Mouse (Mus musculus): ENCODE data around the gene Zc3h12a. TPM values are rescaled to one million over a fixed set of nuclear protein-coding genes. Genes with fewer than 3 reads are reported as not detected.

Zc3h12a gene
- polyA plus RNA-seq, 2 experiments = 1.4 to 3.0 TPM

- no peak overlapping the region for H3K27ac ChIP-seq (replicated peaks; ENCODE audit: low read depth, low read length)
- 26% methylated on average over 15 of the region's 16 CpGs for WGBS
- no peak overlapping the region for H3K4me3 ChIP-seq (replicated peaks; ENCODE audit: low read length)
- ATAC-seq (ENCODE audit: low FRiP score, low read depth) (no peak), DNase-seq (ENCODE audit: low spot score) (no peak)
- H3K27me3 ChIP-seq (ENCODE audit: control insufficient read depth, insufficient read depth, low read length) = 0 out of 2 replicates have a peak, but pooled peaks cover 6% of the 10 kb centered on the region
- H3K4me1 ChIP-seq (ENCODE audit: control insufficient read depth, insufficient read depth, low read length) = peaks cover 6% of the 10 kb centered on the region; the same call in 1 of the 2 replicates
- TF ChIP-seq POLR2A (IDR thresholded peaks at IDR 0.05; ENCODE audit: borderline replicate concordance, extremely low read depth, insufficient read depth, insufficient read length) = no peak
- no peaks in the 10 kb centered on the region for H3K9me3 ChIP-seq (ENCODE audit: control insufficient read depth, low read length)
- H3K9ac ChIP-seq (ENCODE audit: low read depth, low read length, severe bottlenecking) = no peak overlapping the region
- 0 out of 2 replicates have a peak, but pooled peaks cover 4% of the 10 kb centered on the region for H3K36me3 ChIP-seq (ENCODE audit: control insufficient read depth, insufficient read depth, low read length)
- H3K4me2 ChIP-seq (replicated peaks; ENCODE audit: low read depth, low read length, severe bottlenecking) = no peak overlapping the region
These were observed 5.0 kb downstream of the Zc3h12a start for GRCm38 (mm10) chr4:125122431-125123278.

- Histone ChIP-seq H3K4me1 (ENCODE audit: control insufficient read depth, insufficient read depth, low read length) (peaks cover 14% of the 10 kb centered on the region; the same call in 1 of the 2 replicates), H3K9me3 (ENCODE audit: control insufficient read depth, low read length) (no peaks in the 10 kb centered on the region), H3K27me3 (ENCODE audit: control insufficient read depth, insufficient read depth, low read length) (no peaks in the 10 kb centered on the region), H3K4me2 (replicated peaks; ENCODE audit: low read depth, low read length, severe bottlenecking) (no peak overlapping the region), H3K9ac (ENCODE audit: low read depth, low read length, severe bottlenecking) (no peak overlapping the region), H3K27ac (replicated peaks; ENCODE audit: low read depth, low read length) (no peak overlapping the region), H3K4me3 (replicated peaks; ENCODE audit: low read length) (no peak overlapping the region), H3K36me3 (ENCODE audit: control insufficient read depth, insufficient read depth, low read length) (0 out of 2 replicates have a peak, but pooled peaks cover 4% of the 10 kb centered on the region)
- no peak for DNase-seq (ENCODE audit: low spot score)
- no peak for TF ChIP-seq POLR2A (IDR thresholded peaks at IDR 0.05; ENCODE audit: borderline replicate concordance, extremely low read depth, insufficient read depth, insufficient read length)
- WGBS = 92% methylated on average over 11 of the region's 11 CpGs
- ATAC-seq (ENCODE audit: low FRiP score, low read depth) = no peak
These were observed 7.9 kb downstream of the Zc3h12a start for GRCm38 (mm10) chr4:125119721-125120120.

GRCm38 (mm10) chr4:125119070-125119469 lies 8.6 kb downstream of the Zc3h12a start:
- Histone ChIP-seq H3K27ac (replicated peaks; ENCODE audit: low read depth, low read length) (no peak overlapping the region), H3K27me3 (ENCODE audit: control insufficient read depth, insufficient read depth, low read length) (no peaks in the 10 kb centered on the region), H3K9me3 (ENCODE audit: control insufficient read depth, low read length) (no peaks in the 10 kb centered on the region), H3K36me3 (ENCODE audit: control insufficient read depth, insufficient read depth, low read length) (0 out of 2 replicates have a peak, but pooled peaks cover 4% of the 10 kb centered on the region), H3K4me2 (replicated peaks; ENCODE audit: low read depth, low read length, severe bottlenecking) (no peak overlapping the region), H3K4me3 (replicated peaks; ENCODE audit: low read length) (no peak overlapping the region), H3K9ac (ENCODE audit: low read depth, low read length, severe bottlenecking) (no peak overlapping the region), H3K4me1 (ENCODE audit: control insufficient read depth, insufficient read depth, low read length) (peaks cover 17% of the 10 kb centered on the region; the same call in 1 of the 2 replicates)
- 38% methylated on average over 10 of the region's 10 CpGs for WGBS
- TF ChIP-seq POLR2A (IDR thresholded peaks at IDR 0.05; ENCODE audit: borderline replicate concordance, extremely low read depth, insufficient read depth, insufficient read length) = no peak
- no peak for ATAC-seq (ENCODE audit: low FRiP score, low read depth)
- DNase-seq (ENCODE audit: low spot score) = no peak

GRCm38 (mm10) chr4:125117902-125118320 lies 9.7 kb downstream of the Zc3h12a start:
- Histone ChIP-seq H3K27ac (replicated peaks; ENCODE audit: low read depth, low read length) (no peak overlapping the region), H3K9ac (ENCODE audit: low read depth, low read length, severe bottlenecking) (no peak overlapping the region), H3K4me2 (replicated peaks; ENCODE audit: low read depth, low read length, severe bottlenecking) (no peak overlapping the region), H3K9me3 (ENCODE audit: control insufficient read depth, low read length) (no peaks in the 10 kb centered on the region), H3K4me3 (replicated peaks; ENCODE audit: low read length) (no peak overlapping the region), H3K27me3 (ENCODE audit: control insufficient read depth, insufficient read depth, low read length) (no peaks in the 10 kb centered on the region), H3K36me3 (ENCODE audit: control insufficient read depth, insufficient read depth, low read length) (0 out of 2 replicates have a peak, but pooled peaks cover 4% of the 10 kb centered on the region), H3K4me1 (ENCODE audit: control insufficient read depth, insufficient read depth, low read length) (peaks cover 17% of the 10 kb centered on the region; the same call in 1 of the 2 replicates)
- ATAC-seq (ENCODE audit: low FRiP score, low read depth) (no peak), DNase-seq (ENCODE audit: low spot score) (no peak)
- 80% methylated on average over 7 of the region's 7 CpGs for WGBS
- no peak for TF ChIP-seq POLR2A (IDR thresholded peaks at IDR 0.05; ENCODE audit: borderline replicate concordance, extremely low read depth, insufficient read depth, insufficient read length)

GRCm38 (mm10) chr4:125116929-125117328 lies 10.7 kb downstream of the Zc3h12a start:
- Histone ChIP-seq H3K4me2 (replicated peaks; ENCODE audit: low read depth, low read length, severe bottlenecking) (no peak overlapping the region), H3K4me3 (replicated peaks; ENCODE audit: low read length) (no peak overlapping the region), H3K27ac (replicated peaks; ENCODE audit: low read depth, low read length) (no peak overlapping the region), H3K27me3 (ENCODE audit: control insufficient read depth, insufficient read depth, low read length) (no peaks in the 10 kb centered on the region), H3K36me3 (ENCODE audit: control insufficient read depth, insufficient read depth, low read length) (peaks cover 8% of the 10 kb centered on the region; the same call in 1 of the 2 replicates), H3K9ac (ENCODE audit: low read depth, low read length, severe bottlenecking) (no peak overlapping the region), H3K4me1 (ENCODE audit: control insufficient read depth, insufficient read depth, low read length) (peaks cover 17% of the 10 kb centered on the region; the same call in 1 of the 2 replicates), H3K9me3 (ENCODE audit: control insufficient read depth, low read length) (no peaks in the 10 kb centered on the region)
- 69% methylated on average over 13 of the region's 13 CpGs for WGBS
- no peak for TF ChIP-seq POLR2A (IDR thresholded peaks at IDR 0.05; ENCODE audit: borderline replicate concordance, extremely low read depth, insufficient read depth, insufficient read length)
- DNase-seq (ENCODE audit: low spot score) (no peak), ATAC-seq (ENCODE audit: low FRiP score, low read depth) (no peak)

All from limb, embryonic 14.5 days (tissue).